Mouse (Mus musculus) testis, adult 2 months (tissue): ENCODE results near the gene Nrxn2.

Experiments
- CTCF ChIP-seq: fragments of 200-500 bp; IDR thresholded peaks from 2 replicates; pipeline ENCODE4 v1.5.1; 2012; ENCODE audit warnings: low read depth, mild to moderate bottlenecking, inconsistent platforms, low read length, moderate library complexity; ENCODE audit not compliant: control insufficient read depth, insufficient read depth, insufficient replicate concordance
- POLR2A ChIP-seq: fragments of 200-500 bp; IDR thresholded peaks from 2 replicates; pipeline ENCODE4 v1.6.1; 2012; ENCODE audit warnings: low read depth, mild to moderate bottlenecking, inconsistent platforms, low read length, moderate library complexity; ENCODE audit not compliant: control insufficient read depth

DNA sequence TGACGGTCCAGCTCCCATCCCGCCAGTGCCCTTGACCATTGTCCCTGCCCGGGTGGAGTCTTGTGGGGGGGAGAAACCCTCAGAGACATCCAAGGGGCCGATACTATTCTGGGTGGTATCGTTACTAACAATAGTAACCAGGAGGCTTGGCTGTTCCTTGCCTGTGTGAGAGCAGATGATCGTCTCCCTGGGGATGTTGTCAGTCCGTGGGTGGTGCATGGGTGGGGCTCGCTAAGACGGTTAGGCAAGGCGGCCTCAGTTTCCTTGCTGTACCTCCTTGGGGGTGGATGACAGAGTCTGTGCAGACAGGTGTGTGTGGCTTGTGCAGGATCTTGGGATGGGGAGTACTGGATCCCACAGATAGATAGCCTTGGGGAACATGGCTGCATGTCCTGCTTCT lies 88.9 kb downstream of the Nrxn2 start:
- TF ChIP-seq CTCF (no peak), POLR2A (no peak)
